Mouse (Mus musculus): ENCODE data around the gene Gm20518.

- peak; percentile 88; the same call in 1 of the 2 replicates for TF ChIP-seq CTCF (IDR thresholded peaks at IDR 0.05; ENCODE audit: borderline replicate concordance, insufficient read depth, low read length)
- TF ChIP-seq POLR2A (IDR thresholded peaks at IDR 0.05; ENCODE audit: low read depth, low read length): no peak
Observed at GRCm38 (mm10) chr16:17831781-17832180, 59.7 kb downstream of the Gm20518 start.

All from embryonic fibroblast, embryonic 13.5 days (primary cell).